Mouse (Mus musculus) ES-Bruce4 (cell line): Measurements from ENCODE around the gene Pdzd4.

ENCODE experiments used
- CTCF ChIP-seq: IDR thresholded peaks from one replicate; pipeline ENCODE4 v1.8.1; 2011; ENCODE audit warnings: low read depth, low read length
- POLR2A ChIP-seq: IDR thresholded peaks from one replicate; pipeline ENCODE4 v1.8.1; 2011; ENCODE audit warnings: low read length; ENCODE audit not compliant: insufficient read depth

GRCm38 (mm10) chrX:73816596-73817314 lies 8.0 kb downstream of the Pdzd4 start:
- TF ChIP-seq CTCF = no peak
- TF ChIP-seq POLR2A = no peak
